Mouse (Mus musculus) limb, embryonic 11.5 days (tissue): ENCODE measurements around the gene Ccdc36. TPM values are rescaled to one million over a fixed set of nuclear protein-coding genes. Genes with fewer than 3 reads are reported as not detected.

Experiments
- ATAC-seq: fragments of 200-750 bp; cut with Nextera tagmentation; 2 replicates; pipeline ENCODE4 v1.8.0; 2017; ENCODE audit warnings: low read depth; ENCODE audit not compliant: insufficient number of reproducible peaks, low FRiP score, low TSS enrichment
- DNase-seq: peaks from one replicate; pipeline ENCODE4 v3.0.0-alpha.2; 2015; ENCODE audit warnings: low spot score
- H3K27ac ChIP-seq: fragments of 300-500 bp; sonication (generic); replicated peaks from 2 replicates; pipeline ENCODE4 v1.5.1; 2014; ENCODE audit warnings: low read depth, mild to moderate bottlenecking, low read length
- H3K27me3 ChIP-seq: fragments of 300-500 bp; sonication (generic); 2 replicates; pipeline ENCODE4 v1.6.1; 2014; ENCODE audit warnings: mild to moderate bottlenecking, low read length, mixed read lengths; ENCODE audit not compliant: control insufficient read depth, insufficient read depth
- H3K36me3 ChIP-seq: fragments of 300-500 bp; sonication (generic); 2 replicates; pipeline ENCODE4 v1.6.1; 2014; ENCODE audit warnings: mild to moderate bottlenecking, low read length, moderate library complexity, mixed read lengths; ENCODE audit not compliant: control insufficient read depth, insufficient read depth
- H3K4me1 ChIP-seq: fragments of 300-500 bp; sonication (generic); 2 replicates; pipeline ENCODE4 v1.6.1; 2014; ENCODE audit warnings: low read length, mixed read lengths; ENCODE audit not compliant: control insufficient read depth, insufficient read depth
- H3K4me2 ChIP-seq: fragments of 300-500 bp; sonication (generic); 2 replicates; pipeline ENCODE4 v1.6.1; 2014; ENCODE audit warnings: low read depth, mild to moderate bottlenecking, moderate library complexity; ENCODE audit not compliant: severe bottlenecking
- H3K4me3 ChIP-seq: fragments of 300-500 bp; sonication (generic); 2 replicates; pipeline ENCODE4 v1.5.1; 2014; ENCODE audit warnings: low read depth, low read length
- H3K9ac ChIP-seq: fragments of 300-500 bp; sonication (generic); 2 replicates; pipeline ENCODE4 v1.6.1; 2014; ENCODE audit warnings: mild to moderate bottlenecking, low read length
- H3K9me3 ChIP-seq: fragments of 300-500 bp; sonication (generic); 2 replicates; pipeline ENCODE4 v1.6.1; 2016; ENCODE audit warnings: low read length; ENCODE audit not compliant: control insufficient read depth
- WGBS: fragments of 180-500 bp; shearing (Covaris S2); extraction: QIAGEN DNeasy Blood & Tissue Kit; methylation state at CpG from one replicate; pipeline ENCODE4 v1.1.7; 2014; 5-methylcytosine and 5-hydroxymethylcytosine counted together
- polyA plus RNA-seq: library from polyadenylated mRNA; unstranded; fragments of >200 nt; fragmentation: Nextera tagmentation; extraction: Ambion mirVana; gene quantifications from 2 replicates; pipeline ENCODE4 v1.2.1, GENCODE M21; 2014

The Ccdc36 gene
- polyA plus RNA-seq, 1 experiment from 2014 or later = 1.5 TPM

GRCm38 (mm10) chr9:108460319-108461178 is 32.3 kb upstream of the Ccdc36 start, which contains the start of gene Ccdc71:
Ccdc71 (plus strand) TSS chr9:108460527.
- Histone ChIP-seq H3K4me3 (peak within 1 kb of the TSS; percentile 73), H3K36me3 (peaks cover 13% of the 10 kb centered on the region; the same call in 1 of the 2 replicates), H3K4me1 (peaks cover 6% of the 10 kb centered on the region), H3K9ac (peak within 1 kb of the TSS; percentile 70), H3K9me3 (no peaks in the 10 kb centered on the region), H3K27ac (peak within 1 kb of the TSS; percentile 65), H3K27me3 (no peaks in the 10 kb centered on the region), H3K4me2 (peak within 1 kb of the TSS; percentile 82)
- under 1% methylated on average over 48 of the region's 52 CpGs for WGBS
- ATAC-seq (peak; percentile 80), DNase-seq (peak; percentile 93)

GRCm38 (mm10) chr9:108459939-108460318 is 31.6 kb upstream of the Ccdc36 start:
- peak; percentile 4; the same call in 1 of the 2 replicates for ATAC-seq
- H3K27ac ChIP-seq = no peak overlapping the region
- H3K4me1 ChIP-seq = peaks cover 6% of the 10 kb centered on the region
- H3K4me3 ChIP-seq = peak overlapping the region; percentile 73
- DNase-seq = no peak
- no peak overlapping the region for H3K4me2 ChIP-seq
- H3K9ac ChIP-seq = no peak overlapping the region; the same call in 1 of the 2 replicates
- no peaks in the 10 kb centered on the region for H3K27me3 ChIP-seq
- H3K36me3 ChIP-seq = peaks cover 11% of the 10 kb centered on the region; the same call in 1 of the 2 replicates
- no peaks in the 10 kb centered on the region for H3K9me3 ChIP-seq
- WGBS = 94% methylated on average over 1 of the region's 1 CpGs

DNA sequence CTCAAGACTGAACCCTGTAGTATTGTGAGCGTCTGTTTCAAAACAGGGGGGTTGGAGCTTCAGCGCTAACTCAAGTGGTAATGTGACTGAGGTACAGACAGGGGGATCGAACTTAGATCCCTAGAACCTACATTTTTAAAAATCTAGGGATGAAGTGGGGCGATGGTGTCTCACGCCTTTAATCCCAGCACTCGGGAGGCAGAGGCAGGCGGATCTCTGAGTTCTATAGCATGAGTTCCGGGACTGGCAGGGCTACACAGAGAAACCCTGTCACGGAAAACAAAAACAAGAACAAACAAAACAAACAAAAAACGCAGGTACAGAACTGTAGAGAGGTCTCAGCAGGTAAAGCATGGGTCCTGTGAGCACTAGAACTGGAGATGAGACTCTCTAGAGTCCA is 28.7 kb upstream of the Ccdc36 start:
- Histone ChIP-seq H3K4me2 (no peak overlapping the region), H3K27ac (no peak overlapping the region), H3K9ac (no peak overlapping the region), H3K4me3 (no peak overlapping the region), H3K4me1 (peaks cover 6% of the 10 kb centered on the region), H3K27me3 (no peaks in the 10 kb centered on the region), H3K9me3 (no peaks in the 10 kb centered on the region), H3K36me3 (no peaks in the 10 kb centered on the region)
- DNase-seq (no peak), ATAC-seq (no peak)
- 86% methylated on average over 10 of the region's 10 CpGs for WGBS

DNA sequence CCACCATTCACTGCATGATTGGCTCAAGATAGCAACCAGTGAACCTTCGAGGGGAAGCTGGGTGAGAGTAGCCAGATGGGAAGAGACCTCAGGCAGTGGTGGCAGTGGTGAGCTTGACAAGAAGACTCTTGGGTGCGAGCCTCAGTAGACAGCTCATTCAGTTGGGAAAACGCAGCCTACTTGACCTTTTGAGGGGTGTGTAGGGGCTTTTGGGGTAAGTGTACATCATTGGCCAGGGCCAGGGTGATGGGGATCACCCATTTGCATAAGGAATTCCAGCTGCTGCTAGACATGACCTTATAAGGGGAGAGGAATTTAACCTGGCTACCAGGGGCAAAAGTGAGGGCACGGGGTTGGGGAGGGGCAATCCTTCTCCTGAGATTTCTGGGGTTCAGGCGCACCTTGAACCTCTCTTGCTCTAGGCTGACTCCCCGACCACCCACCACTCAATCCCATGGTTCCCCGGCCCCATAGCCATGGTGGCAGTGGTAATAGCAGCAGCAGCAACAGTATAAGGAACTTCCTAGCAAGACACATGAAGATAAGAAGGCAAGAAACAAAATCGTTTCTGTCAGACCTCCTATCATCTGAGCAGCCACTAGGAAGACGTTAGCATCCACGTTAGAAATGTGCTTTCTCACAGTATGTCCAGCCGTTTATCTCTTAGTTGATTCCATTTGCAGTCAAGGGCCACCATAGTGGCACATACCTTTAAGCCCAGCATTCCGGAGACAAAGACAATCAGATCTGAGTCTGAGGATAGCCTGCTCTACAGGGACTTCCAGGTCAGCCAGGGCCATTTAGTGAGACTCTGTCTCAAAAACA is 27.7 kb upstream of the Ccdc36 start:
- ATAC-seq (no peak), DNase-seq (no peak)
- H3K27ac ChIP-seq = no peak overlapping the region
- 75% methylated on average over 12 of the region's 12 CpGs for WGBS
- no peaks in the 10 kb centered on the region for H3K9me3 ChIP-seq
- peaks cover 6% of the 10 kb centered on the region for H3K4me1 ChIP-seq
- H3K4me2 ChIP-seq = no peak overlapping the region
- no peak overlapping the region for H3K9ac ChIP-seq
- no peaks in the 10 kb centered on the region for H3K36me3 ChIP-seq
- H3K4me3 ChIP-seq = no peak overlapping the region
- no peaks in the 10 kb centered on the region for H3K27me3 ChIP-seq

DNA sequence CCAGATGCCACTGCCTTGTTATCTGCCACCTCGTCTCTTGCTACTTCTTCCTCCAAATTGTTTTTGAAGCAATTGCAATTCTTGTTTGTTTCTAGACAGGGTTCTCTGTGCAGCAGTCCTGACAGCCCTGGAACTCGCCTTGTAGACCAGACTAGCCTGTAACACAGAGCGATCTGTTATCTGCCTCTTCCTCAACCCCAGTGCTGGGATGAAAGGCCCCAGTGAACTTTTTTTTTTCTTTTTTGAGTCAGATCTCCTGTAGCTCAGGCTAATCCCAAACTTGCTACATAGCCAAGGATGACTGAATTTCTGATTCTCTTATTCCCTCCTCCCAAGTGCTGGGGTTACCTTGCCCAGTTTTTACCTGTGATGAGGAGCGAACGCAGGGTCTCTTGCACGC is 26.1 kb upstream of the Ccdc36 start:
- WGBS = 86% methylated on average over 6 of the region's 6 CpGs
- Histone ChIP-seq H3K36me3 (no peaks in the 10 kb centered on the region), H3K9me3 (no peaks in the 10 kb centered on the region), H3K9ac (no peak overlapping the region), H3K27ac (no peak overlapping the region), H3K4me2 (no peak overlapping the region), H3K4me1 (peaks cover 19% of the 10 kb centered on the region), H3K4me3 (no peak overlapping the region), H3K27me3 (no peaks in the 10 kb centered on the region)
- no peak for DNase-seq
- no peak for ATAC-seq

DNA sequence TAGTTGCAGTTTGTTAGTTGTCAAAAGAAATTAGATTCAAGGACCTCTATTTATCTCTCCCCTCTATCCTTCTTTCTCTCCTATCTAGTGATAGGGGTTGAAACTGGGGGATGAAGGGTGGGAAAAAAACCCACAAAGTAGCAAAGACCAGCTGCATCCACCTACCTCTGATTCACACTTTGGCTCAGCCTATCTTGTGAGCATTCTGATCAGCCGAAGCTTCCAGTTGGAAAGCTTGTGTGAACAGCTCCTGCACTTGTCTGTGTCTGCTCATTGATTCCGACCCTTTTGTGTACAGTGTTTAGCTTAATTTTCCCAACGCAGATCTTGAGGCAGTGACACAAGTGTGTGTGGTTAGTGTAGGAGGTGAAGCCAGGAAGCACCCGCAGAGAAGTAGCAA is 25.2 kb upstream of the Ccdc36 start:
- Histone ChIP-seq H3K4me3 (no peak overlapping the region), H3K4me2 (no peak overlapping the region), H3K9ac (no peak overlapping the region), H3K27ac (no peak overlapping the region), H3K4me1 (peaks cover 19% of the 10 kb centered on the region), H3K9me3 (no peaks in the 10 kb centered on the region), H3K36me3 (no peaks in the 10 kb centered on the region), H3K27me3 (no peaks in the 10 kb centered on the region)
- WGBS = 88% methylated on average over 4 of the region's 4 CpGs
- no peak for ATAC-seq
- no peak for DNase-seq

DNA sequence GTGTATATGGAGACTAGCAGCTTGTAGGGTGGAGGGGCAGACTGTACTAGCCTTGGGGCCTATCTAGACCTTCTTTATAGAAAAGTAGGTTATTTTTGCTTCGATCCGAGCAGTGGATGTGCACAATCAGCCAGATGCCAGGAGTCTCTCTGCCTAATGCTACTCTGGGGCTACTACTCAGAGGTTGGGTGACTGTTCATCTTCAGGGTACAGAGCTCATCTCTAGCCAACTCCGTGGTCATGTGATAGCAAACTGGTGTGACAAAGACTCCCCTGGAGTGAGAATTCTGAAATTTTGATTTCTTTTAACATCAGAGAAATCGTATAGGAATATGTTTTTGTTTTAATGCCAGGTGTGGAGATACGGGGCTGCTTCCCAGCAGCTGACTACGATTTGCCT is 24.6 kb upstream of the Ccdc36 start:
- H3K9me3 ChIP-seq = no peaks in the 10 kb centered on the region
- 54% methylated on average over 6 of the region's 6 CpGs for WGBS
- DNase-seq (no peak), ATAC-seq (no peak; the same call in 1 of the 2 replicates)
- H3K27me3 ChIP-seq = no peaks in the 10 kb centered on the region
- no peaks in the 10 kb centered on the region for H3K36me3 ChIP-seq
- peak overlapping the region; percentile 50 for H3K4me3 ChIP-seq
- H3K4me1 ChIP-seq = peaks cover 19% of the 10 kb centered on the region
- H3K9ac ChIP-seq = peak overlapping the region; percentile 67
- H3K27ac ChIP-seq = no peak overlapping the region
- H3K4me2 ChIP-seq = peak overlapping the region; percentile 95

DNA sequence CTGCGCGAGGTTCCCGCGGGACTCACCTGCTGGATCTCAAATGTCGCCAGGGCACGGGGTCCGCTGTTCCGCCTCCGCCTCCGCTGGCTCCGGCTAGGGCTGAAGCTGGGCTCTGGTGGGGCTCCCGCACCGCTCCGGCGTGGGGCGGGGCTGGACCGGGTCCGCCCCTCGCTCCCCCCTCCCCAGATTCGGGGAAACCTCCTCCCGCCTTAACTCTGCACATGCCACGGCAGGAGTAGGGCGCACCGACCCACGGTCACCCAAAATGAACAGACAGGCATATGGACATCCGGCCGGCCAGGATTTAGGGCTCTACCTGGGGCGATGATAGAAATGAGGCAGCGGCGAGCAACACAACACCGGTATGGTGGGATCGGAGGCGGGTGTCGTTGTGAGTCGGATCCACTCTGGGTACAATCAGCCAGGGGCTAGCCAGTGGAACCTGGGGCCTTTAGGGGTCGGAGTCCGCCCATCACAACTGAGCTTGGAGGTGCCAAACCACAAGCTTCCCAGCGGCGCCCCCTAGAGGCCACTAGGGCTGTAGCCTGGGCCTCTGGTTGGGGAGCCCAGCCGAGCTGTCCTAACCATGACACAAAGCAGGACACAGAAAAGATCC is 24.1 kb upstream of the Ccdc36 start:
- H3K27ac ChIP-seq = no peak overlapping the region
- peak overlapping the region; percentile 67 for H3K9ac ChIP-seq
- H3K9me3 ChIP-seq = no peaks in the 10 kb centered on the region
- peaks cover 19% of the 10 kb centered on the region for H3K4me1 ChIP-seq
- under 1% methylated on average over 40 of the region's 40 CpGs for WGBS
- peak overlapping the region; percentile 95 for H3K4me2 ChIP-seq
- DNase-seq (peak; percentile 97), ATAC-seq (peak; percentile 85)
- H3K4me3 ChIP-seq = peak overlapping the region; percentile 50
- H3K27me3 ChIP-seq = no peaks in the 10 kb centered on the region
- H3K36me3 ChIP-seq = no peaks in the 10 kb centered on the region
